Comparison of ENCODE assay signal across 23 mouse cellular contexts in the genomic region with DNA sequence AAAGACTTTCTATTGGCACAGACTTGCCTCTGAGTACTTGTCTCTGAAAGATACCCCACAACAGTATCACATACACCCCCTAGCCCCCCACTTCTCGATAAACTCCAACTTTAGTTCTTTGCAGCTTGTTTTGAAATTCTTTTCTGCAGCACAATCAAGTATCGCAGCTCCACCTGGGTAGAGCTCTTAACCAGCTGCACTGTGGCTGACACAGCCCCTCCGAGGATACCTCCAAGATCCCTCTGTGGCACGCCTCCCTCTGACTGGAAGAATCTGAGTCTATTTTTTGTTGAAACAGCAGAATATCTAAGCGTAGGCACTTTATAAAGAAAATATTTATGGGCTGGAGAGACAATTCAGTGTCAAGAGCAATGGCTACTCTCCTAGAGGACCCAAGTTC. TPM values are rescaled to one million over a fixed set of nuclear protein-coding genes. Genes with fewer than 3 reads are reported as not detected.
"Had no signal": no experiment of that assay in that cellular context is flagged by ENCODE, and none has a peak within 500 bp of the region (broad histone marks: within the 10 kb centered on the region; RNA-seq: fewer than 3 reads in every experiment).

No protein-coding gene starts in this region.

- DNase-seq: lung, adult 18-20 months; lung, embryonic 14.5 days; lung, postnatal 10 days; lung, postnatal 4 days; midbrain, embryonic 14.5 days; retina, postnatal 1 day; right cerebral cortex, adult 18-20 months; right cerebral cortex, postnatal 25 days had no signal

- ATAC-seq: liver, embryonic 12.5 days; midbrain, embryonic 16.5 days had no signal

- H3K27me3 ChIP-seq: midbrain, embryonic 12.5 days; neural tube, embryonic 13.5 days; neural tube, embryonic 15.5 days; stomach, embryonic 15.5 days had no signal

- H3K27ac ChIP-seq: liver, embryonic 12.5 days; liver, embryonic 14.5 days; midbrain, embryonic 10.5 days; midbrain, embryonic 12.5 days; neural tube, embryonic 13.5 days; neural tube, embryonic 15.5 days; stomach, embryonic 15.5 days; stomach, postnatal 0 days had no signal

- H3K4me1 ChIP-seq: liver, embryonic 12.5 days; midbrain, embryonic 10.5 days; midbrain, embryonic 12.5 days; neural tube, embryonic 13.5 days; neural tube, embryonic 15.5 days; stomach, embryonic 15.5 days had no signal

- H3K4me3 ChIP-seq: liver, embryonic 12.5 days; midbrain, embryonic 10.5 days; midbrain, embryonic 12.5 days; myocyte; neural tube, embryonic 13.5 days; neural tube, embryonic 15.5 days; stomach, embryonic 15.5 days had no signal

- H3K36me3 ChIP-seq: liver, embryonic 12.5 days; midbrain, embryonic 10.5 days; midbrain, embryonic 12.5 days; neural tube, embryonic 13.5 days; neural tube, embryonic 15.5 days; stomach, embryonic 15.5 days had no signal

RNA-seq across cellular contexts. Expression of a gene that starts 20.4 kb away (rescaled TPM):
- polyA plus RNA-seq: myocyte had no signal

RNA-seq across cellular contexts. Expression of a gene that starts 41.1 kb away (rescaled TPM):
- polyA plus RNA-seq: liver, adult 2 months; liver, embryonic 12.5 days; liver, embryonic 14.5 days; liver, embryonic 16.5 days; lung, embryonic 14.5 days; lung, embryonic 16.5 days; midbrain, embryonic 10.5 days; midbrain, embryonic 12.5 days; midbrain, embryonic 14.5 days; myocyte; neural tube, embryonic 11.5 days; neural tube, embryonic 13.5 days; spleen, adult 2 months had no signal
